Mouse (Mus musculus) CH12.LX (cell line): ENCODE measurements around the gene Pxdc1. TPM values are rescaled to one million over a fixed set of nuclear protein-coding genes. Genes with fewer than 3 reads are reported as not detected.

Source experiments
- DNase-seq: peaks from one replicate; pipeline ENCODE4 v3.0.0-alpha.2; 2013; ENCODE audit errors: extremely low read depth
- H3K27ac ChIP-seq: 2 replicates; pipeline ENCODE4 v1.5.1; 2012; ENCODE audit warnings: low read depth, mild to moderate bottlenecking, control low read depth, moderate library complexity; ENCODE audit not compliant: insufficient read depth
- H3K27me3 ChIP-seq: replicated peaks from 2 replicates; pipeline ENCODE3; 2012; ENCODE audit warnings: inconsistent platforms
- H3K36me3 ChIP-seq, 2 experiments: replicated peaks in 1 of 2; 2 replicates each; pipeline versions ENCODE3 to v1.6.1; 2012; ENCODE audit warnings: inconsistent platforms in 1 of 2, low read length in 1 of 2, mild to moderate bottlenecking in 1 of 2, mixed read lengths in 1 of 2, moderate library complexity in 1 of 2; ENCODE audit not compliant: control insufficient read depth in 1 of 2, insufficient read depth in 1 of 2
- H3K4me1 ChIP-seq, 2 experiments: 2 replicates each; pipeline ENCODE4 v1.6.1; 2012; ENCODE audit warnings: inconsistent platforms in 1 of 2, moderate library complexity in 1 of 2; ENCODE audit not compliant: insufficient read depth in 2 of 2, control insufficient read depth in 1 of 2
- H3K4me2 ChIP-seq: 2 replicates; pipeline ENCODE4 v1.6.1; 2012; ENCODE audit warnings: low read depth, mild to moderate bottlenecking, control low read depth; ENCODE audit not compliant: poor library complexity, insufficient read depth, severe bottlenecking
- H3K4me3 ChIP-seq, 3 experiments: fragments of 150-350 bp in 1 of 3; sonication (generic) in 1 of 3; replicated peaks in 1 of 3; 2 replicates each; pipeline versions ENCODE3 to v1.5.1; 2011 to 2012; ENCODE audit warnings: low read depth in 2 of 3, low read length in 2 of 3, mild to moderate bottlenecking in 2 of 3, moderate library complexity in 2 of 3, control low read depth in 1 of 3, improper control_type of control experiment in 1 of 3, inconsistent platforms in 1 of 3, mixed read lengths in 1 of 3; ENCODE audit not compliant: poor library complexity in 1 of 3
- H3K79me2 ChIP-seq: replicated peaks from 2 replicates; pipeline ENCODE4 v1.6.1; 2012; ENCODE audit warnings: mild to moderate bottlenecking, moderate library complexity; ENCODE audit not compliant: control insufficient read depth, poor library complexity, insufficient read depth, severe bottlenecking; ENCODE audit errors: extremely low read depth
- H3K9ac ChIP-seq: 2 replicates; pipeline ENCODE4 v1.6.1; 2012; ENCODE audit warnings: low read depth, mild to moderate bottlenecking, control low read depth, moderate library complexity; ENCODE audit not compliant: insufficient read depth
- H3K9me3 ChIP-seq: replicated peaks from 2 replicates; pipeline ENCODE3; 2012; ENCODE audit warnings: low read length, inconsistent platforms, mixed read lengths
- BHLHE40 ChIP-seq: IDR thresholded peaks from 2 replicates; pipeline ENCODE4 v1.6.1; 2011; ENCODE audit warnings: mild to moderate bottlenecking, low read depth, low read length, improper control_type of control experiment
- CHD1 ChIP-seq: IDR thresholded peaks from 2 replicates; pipeline ENCODE4 v1.6.1; 2012; ENCODE audit warnings: low read depth, low read length, improper control_type of control experiment, inconsistent platforms
- CHD2 ChIP-seq: IDR thresholded peaks from 2 replicates; pipeline ENCODE4 v1.6.1; 2011; ENCODE audit warnings: low read length, improper control_type of control experiment
- CTCF ChIP-seq, 2 experiments: IDR thresholded peaks in 1 of 2; conservative IDR thresholded peaks in 1 of 2; 2 replicates each; pipeline ENCODE4 v1.5.1; 2011 to 2012; ENCODE audit warnings: low read depth in 2 of 2, low read length in 2 of 2, improper control_type of control experiment in 1 of 2, inconsistent platforms in 1 of 2, mild to moderate bottlenecking in 1 of 2, moderate library complexity in 1 of 2
- E2F4 ChIP-seq: IDR thresholded peaks from 2 replicates; pipeline ENCODE4 v1.6.1; 2011; ENCODE audit warnings: low read depth, low read length, improper control_type of control experiment; ENCODE audit not compliant: insufficient replicate concordance
- EP300 ChIP-seq: IDR thresholded peaks from 2 replicates; pipeline ENCODE4 v1.6.1; 2011; ENCODE audit warnings: low read length, improper control_type of control experiment
- JUN ChIP-seq: IDR thresholded peaks from 2 replicates; pipeline ENCODE4 v1.6.1; 2011; ENCODE audit warnings: low read depth, mild to moderate bottlenecking, low read length, improper control_type of control experiment, moderate library complexity; ENCODE audit not compliant: insufficient read depth
- KAT2A ChIP-seq: IDR thresholded peaks from 2 replicates; pipeline ENCODE4 v1.6.1; 2012; ENCODE audit warnings: low read length, improper control_type of control experiment, inconsistent platforms; ENCODE audit not compliant: insufficient replicate concordance
- MAFK ChIP-seq: IDR thresholded peaks from 2 replicates; pipeline ENCODE4 v1.6.1; 2011; ENCODE audit warnings: low read length, improper control_type of control experiment; ENCODE audit not compliant: insufficient replicate concordance
- MAX ChIP-seq: IDR thresholded peaks from 2 replicates; pipeline ENCODE4 v1.6.1; 2011; ENCODE audit warnings: low read length, improper control_type of control experiment
- MAZ ChIP-seq: IDR thresholded peaks from 2 replicates; pipeline ENCODE4 v1.6.1; 2012; ENCODE audit warnings: low read depth, mild to moderate bottlenecking, inconsistent platforms, low read length, improper control_type of control experiment, moderate library complexity
- PAX5 ChIP-seq: IDR thresholded peaks from 2 replicates; pipeline ENCODE4 v1.6.1; 2012; ENCODE audit warnings: low read length, inconsistent platforms, mixed read lengths
- POLR2A ChIP-seq: IDR thresholded peaks from 2 replicates; pipeline ENCODE4 v1.6.1; 2011; ENCODE audit warnings: low read depth, mild to moderate bottlenecking, improper control_type of control experiment, low read length
- RAD21 ChIP-seq: IDR thresholded peaks from 2 replicates; pipeline ENCODE4 v1.6.1; 2011; ENCODE audit warnings: low read depth, mild to moderate bottlenecking, low read length, improper control_type of control experiment, moderate library complexity
- SMC3 ChIP-seq: IDR thresholded peaks from 2 replicates; pipeline ENCODE4 v1.6.1; 2011; ENCODE audit warnings: low read depth, low read length, improper control_type of control experiment
- TCF12 ChIP-seq: IDR thresholded peaks from 2 replicates; pipeline ENCODE4 v1.6.1; 2014; ENCODE audit warnings: low read depth, mild to moderate bottlenecking, inconsistent platforms, low read length, improper control_type of control experiment
- UBTF ChIP-seq: IDR thresholded peaks from 2 replicates; pipeline ENCODE4 v1.6.1; 2012; ENCODE audit warnings: low read depth, mild to moderate bottlenecking, inconsistent platforms, low read length, improper control_type of control experiment, moderate library complexity
- USF2 ChIP-seq: conservative IDR thresholded peaks from 2 replicates; pipeline ENCODE4 v1.6.1; 2011; ENCODE audit warnings: low read depth, low read length, improper control_type of control experiment
- ZC3H11A ChIP-seq: IDR thresholded peaks from 2 replicates; pipeline ENCODE4 v1.6.1; 2012; ENCODE audit warnings: low read depth, mild to moderate bottlenecking, inconsistent platforms, low read length, improper control_type of control experiment
- ZKSCAN1 ChIP-seq: IDR thresholded peaks from 2 replicates; pipeline ENCODE4 v1.6.1; 2012; ENCODE audit warnings: low read depth, inconsistent platforms, low read length, improper control_type of control experiment, borderline replicate concordance
- ZNF384 ChIP-seq: IDR thresholded peaks from 2 replicates; pipeline ENCODE4 v1.6.1; 2012; ENCODE audit warnings: low read depth, low read length, improper control_type of control experiment, inconsistent platforms
- dilution Hi-C: fragments of 300-500 bp; cut with MboI; formaldehyde crosslinking; loops from 2 replicates; pipeline ENCODE4 v1.14.3; 2020; ENCODE audit warnings: low sequenced_read_pairs; ENCODE audit not compliant: extremely low pct_unique_long_range_greater_than_20kb, extremely low pct_ligation_motif_present
- in situ Hi-C: fragments of 300-500 bp; cut with MboI; formaldehyde crosslinking; loops from 3 replicates; pipeline ENCODE4 v1.14.3; 2019; ENCODE audit warnings: low sequenced_read_pairs, low pct_ligation_motif_present, low pct_unique_long_range_greater_than_20kb, mixed read lengths
- polyA plus RNA-seq: library from polyadenylated mRNA; unstranded; fragments of >175 nt; gene quantifications from 2 replicates; pipeline ENCODE4 v1.2.1, GENCODE M21; 2012; ENCODE audit warnings: low read depth; ENCODE audit not compliant: insufficient read length
- total RNA-seq, 2 experiments: library from RNA; depleted of rRNA; stranded (reverse); fragments of 300-350 nt in 1 of 2; fragments of >200 nt in 1 of 2; gene quantifications; 2 replicates each; pipeline ENCODE4 v1.2.3; 2012 to 2014

Pxdc1 gene
- total and polyA plus RNA-seq, 3 experiments = not detected

DNA sequence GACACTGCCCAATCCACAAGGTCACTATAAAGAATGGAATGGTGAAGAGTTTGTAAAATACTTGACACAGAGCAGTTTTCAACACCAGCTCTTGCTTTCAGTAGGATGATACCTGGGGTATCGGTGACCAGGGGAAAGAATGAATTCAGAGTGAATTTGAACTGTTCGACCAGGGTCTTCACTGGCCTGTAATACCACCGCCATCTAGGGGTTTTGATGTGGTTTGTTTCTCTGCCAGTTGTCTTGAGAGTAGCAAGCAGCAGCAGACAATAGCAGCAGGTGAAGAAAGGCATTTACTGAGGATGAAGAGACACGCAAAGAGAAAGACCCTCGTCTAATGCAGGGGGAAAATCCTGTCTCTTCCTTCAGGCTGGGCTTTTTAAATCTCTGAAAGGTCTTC lies 48.1 kb downstream of the Pxdc1 start:
- Histone ChIP-seq H3K79me2 (no peaks in the 10 kb centered on the region), H3K4me1 (no peaks in the 10 kb centered on the region; a peak in 1 of 4 replicates), H3K36me3 (no peaks in the 10 kb centered on the region), H3K27ac (no peak overlapping the region), H3K9me3 (no peaks in the 10 kb centered on the region), H3K27me3 (no peaks in the 10 kb centered on the region), H3K9ac (no peak overlapping the region), H3K4me2 (no peak overlapping the region), H3K4me3 (no peak overlapping the region)
- no peak for TF ChIP-seq MAFK
- peak; percentile 39 for TF ChIP-seq RAD21
- no peak for TF ChIP-seq UBTF
- no peak for TF ChIP-seq EP300
- no peak for TF ChIP-seq PAX5
- no peak for TF ChIP-seq ZKSCAN1
- TF ChIP-seq TCF12 = no peak
- peak; percentile 2; the same call in 1 of the 2 replicates for TF ChIP-seq SMC3
- TF ChIP-seq BHLHE40 = no peak
- peak in 1 of 2 experiments; percentile 31; a peak in 1 of 4 replicates for TF ChIP-seq CTCF (conservative IDR thresholded peaks at IDR 0.05 in 1 of 2, IDR thresholded peaks at IDR 0.05 in 1 of 2; ENCODE audit: low read depth in 2 of 2, low read length in 2 of 2)
- TF ChIP-seq KAT2A = no peak
- TF ChIP-seq USF2 = no peak
- TF ChIP-seq ZC3H11A = no peak
- no peak for TF ChIP-seq POLR2A
- TF ChIP-seq CHD2 = no peak
- in situ Hi-C loops = no loop called here
- dilution Hi-C loops = no loop called here
- DNase-seq = no peak

GRCm38 (mm10) chr13:34604406-34604805 lies 48.9 kb downstream of the Pxdc1 start:
- in situ Hi-C loops = no loop called here

More at GRCm38 (mm10) chr13:34604406-34604805, 48.9 kb downstream of the Pxdc1 start:
- Histone ChIP-seq H3K9me3 (no peaks in the 10 kb centered on the region), H3K4me3 (no peak overlapping the region), H3K27me3 (no peaks in the 10 kb centered on the region), H3K36me3 (no peaks in the 10 kb centered on the region), H3K79me2 (no peaks in the 10 kb centered on the region), H3K9ac (no peak overlapping the region), H3K4me2 (no peak overlapping the region), H3K4me1 (no peaks in the 10 kb centered on the region; a peak in 1 of 4 replicates), H3K27ac (no peak overlapping the region)
- TF ChIP-seq PAX5 (no peak), KAT2A (no peak), JUN (no peak), MAX (no peak), USF2 (no peak), POLR2A (no peak), CHD1 (no peak), SMC3 (no peak), MAZ (no peak), EP300 (no peak), E2F4 (no peak), ZNF384 (no peak)
- no peak for DNase-seq
- dilution Hi-C loops = no loop called here
